Mouse (Mus musculus) midbrain, postnatal 0 days (tissue): ENCODE measurements around the gene Cyp3a57. TPM values are rescaled to one million over a fixed set of nuclear protein-coding genes. Genes with fewer than 3 reads are reported as not detected.
"Not testable (repeated sequence)": the region's sequence is repeated elsewhere in the genome, so short reads cannot be mapped to it uniquely, and the experiment has no call there.

Experiments used
- ATAC-seq: fragments of 200-750 bp; cut with Nextera tagmentation; 2 replicates; pipeline ENCODE4 v1.8.0; 2017; ENCODE audit warnings: moderate number of reproducible peaks, mild to moderate bottlenecking, moderate TSS enrichment, moderate library complexity; ENCODE audit not compliant: low FRiP score
- DNase-seq: peaks from one replicate; pipeline ENCODE4 v3.0.0-alpha.2; 2015; ENCODE audit warnings: low spot score
- H3K27ac ChIP-seq: fragments of 300-500 bp; sonication (generic); 2 replicates; pipeline ENCODE4 v1.5.1; 2014; ENCODE audit warnings: low read depth, mild to moderate bottlenecking, low read length, mixed read lengths
- H3K27me3 ChIP-seq: fragments of 300-500 bp; sonication (generic); 2 replicates; pipeline ENCODE4 v1.6.1; 2014; ENCODE audit warnings: low read length, control low read depth, mixed read lengths; ENCODE audit not compliant: insufficient read depth
- H3K36me3 ChIP-seq: fragments of 300-500 bp; sonication (generic); 2 replicates; pipeline ENCODE4 v1.6.1; 2014; ENCODE audit warnings: low read length, control low read depth, mixed read lengths; ENCODE audit not compliant: insufficient read depth
- H3K4me1 ChIP-seq: fragments of 300-500 bp; sonication (generic); 2 replicates; pipeline ENCODE4 v1.6.1; 2014; ENCODE audit warnings: mild to moderate bottlenecking, control low read depth, antibody characterized with exemption, low read length, mixed read lengths; ENCODE audit not compliant: insufficient read depth
- H3K4me2 ChIP-seq: fragments of 300-500 bp; sonication (generic); 2 replicates; pipeline ENCODE4 v1.6.1; 2014; ENCODE audit warnings: low read depth, mild to moderate bottlenecking, low read length, mixed read lengths; ENCODE audit not compliant: poor library complexity, severe bottlenecking
- H3K4me3 ChIP-seq: fragments of 300-500 bp; sonication (generic); 2 replicates; pipeline ENCODE4 v1.5.1; 2014; ENCODE audit warnings: low read depth, mild to moderate bottlenecking, low read length, moderate library complexity
- H3K9ac ChIP-seq: fragments of 300-500 bp; sonication (generic); replicated peaks from 2 replicates; pipeline ENCODE4 v1.6.1; 2014; ENCODE audit warnings: mild to moderate bottlenecking, low read length, moderate library complexity, mixed read lengths; ENCODE audit not compliant: poor library complexity, severe bottlenecking
- H3K9me3 ChIP-seq: fragments of 300-500 bp; sonication (generic); 2 replicates; pipeline ENCODE4 v1.6.1; 2016; ENCODE audit warnings: low read length, control low read depth
- CTCF ChIP-seq: IDR thresholded peaks from 2 replicates; pipeline ENCODE4 v1.5.1; 2016; ENCODE audit warnings: antibody characterized with exemption, mild to moderate bottlenecking
- WGBS: fragments of 180-500 bp; shearing (Covaris S2); extraction: QIAGEN DNeasy Blood & Tissue Kit; methylation state at CpG from one replicate; pipeline ENCODE4 v1.1.7; 2014; 5-methylcytosine and 5-hydroxymethylcytosine counted together
- polyA plus RNA-seq: library from polyadenylated mRNA; unstranded; fragments of >200 nt; fragmentation: Nextera tagmentation; extraction: Ambion mirVana; gene quantifications from 2 replicates; pipeline ENCODE4 v1.2.1, GENCODE M21; 2015
- total RNA-seq: library from RNA; depleted of rRNA; stranded (reverse); fragments of >200 nt; gene quantifications from 2 replicates; pipeline ENCODE4 v1.2.3, GENCODE M21; 2014

The Cyp3a57 gene
- total and polyA plus RNA-seq, 2 experiments from 2014 or later = not detected

DNA sequence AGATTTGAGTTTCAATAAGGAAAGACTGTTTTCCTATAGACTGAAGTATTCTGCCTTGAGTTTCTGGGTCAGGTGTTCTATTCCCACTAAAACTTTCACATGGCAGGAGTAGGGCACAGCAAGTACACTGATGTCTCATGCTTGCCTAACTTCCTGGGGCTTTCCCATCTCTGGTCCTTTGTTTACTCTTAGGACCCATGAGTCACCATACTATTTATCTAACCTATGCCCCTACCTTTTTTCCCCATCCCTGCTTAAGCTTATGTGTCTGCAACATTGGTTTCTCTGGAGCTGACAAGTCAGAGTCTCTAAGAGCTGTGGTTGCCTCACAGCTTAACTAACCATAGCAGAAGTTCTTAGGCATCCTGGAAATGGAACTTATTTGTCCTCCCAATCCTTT is 31.2 kb upstream of the Cyp3a57 start:
- Histone ChIP-seq H3K27ac (no peak overlapping the region), H3K4me3 (no peak overlapping the region), H3K4me1 (no peaks in the 10 kb centered on the region), H3K9ac (no peak overlapping the region), H3K4me2 (no peak overlapping the region), H3K9me3 (peaks cover 6% of the 10 kb centered on the region; the same call in 1 of the 2 replicates), H3K27me3 (no peaks in the 10 kb centered on the region), H3K36me3 (no peaks in the 10 kb centered on the region)
- no peak for TF ChIP-seq CTCF
- ATAC-seq = no peak
- no peak for DNase-seq

DNA sequence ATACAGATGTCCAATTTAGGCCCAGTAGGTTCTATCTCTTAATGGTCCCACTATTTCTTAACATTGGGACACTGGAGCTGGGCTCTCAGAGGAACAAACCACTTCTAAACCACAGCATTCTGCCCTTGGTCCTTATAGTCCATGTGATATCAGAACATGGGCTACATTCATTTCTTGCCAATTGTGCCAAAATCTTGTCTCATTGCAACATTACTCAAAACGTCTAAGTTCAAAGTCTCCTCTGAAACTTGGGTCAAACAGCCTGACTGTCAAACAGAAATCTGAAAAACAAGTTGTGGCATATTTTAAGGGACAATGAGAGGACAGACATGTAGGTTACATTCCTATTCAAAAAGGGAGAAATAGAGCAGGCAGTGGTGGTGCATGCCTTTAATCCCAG is 27.9 kb upstream of the Cyp3a57 start:
- WGBS = 83% methylated on average over 1 of the region's 1 CpGs
- no peak for DNase-seq
- no peaks in the 10 kb centered on the region for H3K36me3 ChIP-seq
- no peak overlapping the region for H3K9ac ChIP-seq
- ATAC-seq = no peak
- no peak overlapping the region for H3K4me2 ChIP-seq
- no peak overlapping the region for H3K27ac ChIP-seq
- no peak for TF ChIP-seq CTCF
- no peaks in the 10 kb centered on the region for H3K4me1 ChIP-seq
- no peaks in the 10 kb centered on the region for H3K27me3 ChIP-seq
- peaks cover 7% of the 10 kb centered on the region; the same call in 1 of the 2 replicates for H3K9me3 ChIP-seq
- H3K4me3 ChIP-seq = no peak overlapping the region

DNA sequence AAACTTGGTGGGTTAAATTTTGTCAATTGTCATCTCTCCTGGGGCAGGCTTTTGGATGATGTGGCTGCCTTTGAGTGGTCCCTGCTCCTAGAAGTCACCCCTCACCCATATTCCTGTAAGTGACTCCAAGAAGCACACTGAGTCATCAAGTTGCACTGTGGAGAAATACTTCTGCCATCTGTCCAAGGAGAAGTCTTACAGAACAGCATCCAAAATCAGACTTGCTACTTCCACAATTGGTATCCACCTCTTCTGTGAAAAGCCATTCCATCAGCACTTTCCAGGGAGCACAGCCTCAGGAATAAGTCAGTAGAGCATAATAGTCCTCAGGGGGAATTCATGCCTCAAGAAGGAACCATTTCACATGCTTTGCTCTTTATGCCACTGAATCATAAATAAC is 6.3 kb upstream of the Cyp3a57 start:
- not testable (repeated sequence) for H3K27ac ChIP-seq, H3K36me3 ChIP-seq, H3K4me2 ChIP-seq, H3K9me3 ChIP-seq, H3K27me3 ChIP-seq, H3K9ac ChIP-seq, ATAC-seq, H3K4me3 ChIP-seq, H3K4me1 ChIP-seq, DNase-seq

- Histone ChIP-seq H3K4me3 (no peak overlapping the region), H3K4me2 (no peak overlapping the region), H3K9me3 (peaks cover 16% of the 10 kb centered on the region; the same call in 1 of the 2 replicates), H3K4me1 (no peaks in the 10 kb centered on the region), H3K27me3 (no peaks in the 10 kb centered on the region), H3K36me3 (no peaks in the 10 kb centered on the region), H3K9ac (no peak overlapping the region), H3K27ac (no peak overlapping the region)
- DNase-seq = no peak
- no peak for ATAC-seq
- TF ChIP-seq CTCF = no peak
Observed at GRCm38 (mm10) chr5:145349697-145350096, 4.6 kb downstream of the Cyp3a57 start.

DNA sequence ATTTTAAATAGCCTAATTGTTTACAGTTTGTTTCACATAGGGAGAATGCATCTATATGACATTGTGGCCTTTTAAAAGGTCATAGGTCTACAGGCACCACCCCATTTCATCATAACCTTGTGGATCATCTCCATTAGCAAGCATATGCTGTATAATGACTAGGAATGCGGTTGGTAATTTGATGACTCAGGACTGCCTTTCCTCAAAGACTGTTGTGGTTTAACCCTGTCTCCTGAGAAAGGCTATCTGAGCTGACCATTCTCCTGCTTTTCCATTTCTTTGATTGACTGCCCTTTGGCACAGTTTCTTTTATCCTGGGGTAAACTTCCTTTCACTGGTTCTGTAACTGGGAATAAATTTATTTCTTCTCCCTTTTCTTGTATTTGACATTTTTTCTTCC is 8.0 kb downstream of the Cyp3a57 start:
- TF ChIP-seq CTCF = no peak
- peaks cover 16% of the 10 kb centered on the region; the same call in 1 of the 2 replicates for H3K9me3 ChIP-seq
- WGBS = 80% methylated on average over 1 of the region's 1 CpGs

GRCm38 (mm10) chr5:145415416-145415815 is 70.3 kb downstream of the Cyp3a57 start:
- not testable (repeated sequence) for H3K4me2 ChIP-seq, H3K9ac ChIP-seq, H3K36me3 ChIP-seq, H3K4me3 ChIP-seq, DNase-seq, H3K4me1 ChIP-seq, H3K27me3 ChIP-seq, ATAC-seq, H3K27ac ChIP-seq
- peaks cover 14% of the 10 kb centered on the region for H3K9me3 ChIP-seq
- 87% methylated on average over 9 of the region's 9 CpGs for WGBS

More for the DNA sequence above, 8.0 kb downstream of the Cyp3a57 start:
- H3K4me1 ChIP-seq = no peaks in the 10 kb centered on the region
- ATAC-seq (no peak), DNase-seq (no peak)
- H3K27me3 ChIP-seq = no peaks in the 10 kb centered on the region
- H3K4me3 ChIP-seq = no peak overlapping the region
- no peak overlapping the region for H3K9ac ChIP-seq
- H3K27ac ChIP-seq = no peak overlapping the region
- no peak overlapping the region for H3K4me2 ChIP-seq
- H3K36me3 ChIP-seq = no peaks in the 10 kb centered on the region

- H3K36me3 ChIP-seq = no peaks in the 10 kb centered on the region
- H3K27ac ChIP-seq = no peak overlapping the region
- no peak overlapping the region for H3K4me2 ChIP-seq
- H3K27me3 ChIP-seq = no peaks in the 10 kb centered on the region
- H3K4me1 ChIP-seq = no peaks in the 10 kb centered on the region
- no peak overlapping the region for H3K4me3 ChIP-seq
- H3K9me3 ChIP-seq = peaks cover 6% of the 10 kb centered on the region
- DNase-seq (no peak), ATAC-seq (no peak)
- WGBS = 67% methylated on average over 1 of the region's 1 CpGs
- no peak overlapping the region for H3K9ac ChIP-seq
- no peak for TF ChIP-seq CTCF
Observed at GRCm38 (mm10) chr5:145422287-145422686, 77.2 kb downstream of the Cyp3a57 start.
